Mouse (Mus musculus) hindbrain, embryonic 15.5 days (tissue): ENCODE results near the gene Med19. TPM values are rescaled to one million over a fixed set of nuclear protein-coding genes. Genes with fewer than 3 reads are reported as not detected.

Experiments used
- ATAC-seq: fragments of 200-750 bp; cut with Nextera tagmentation; 2 replicates; pipeline ENCODE4 v1.8.0; 2017; ENCODE audit warnings: low read depth, moderate number of reproducible peaks, moderate TSS enrichment; ENCODE audit not compliant: low FRiP score
- H3K27ac ChIP-seq: fragments of 300-500 bp; sonication (generic); replicated peaks from 2 replicates; pipeline ENCODE4 v1.5.1; 2015; ENCODE audit warnings: mild to moderate bottlenecking, inconsistent platforms
- H3K27me3 ChIP-seq: fragments of 300-500 bp; sonication (generic); 2 replicates; pipeline ENCODE4 v1.6.1; 2015; ENCODE audit warnings: control low read depth, inconsistent platforms
- H3K36me3 ChIP-seq: fragments of 300-500 bp; sonication (generic); 2 replicates; pipeline ENCODE4 v1.6.1; 2015; ENCODE audit warnings: control low read depth, inconsistent platforms
- H3K4me1 ChIP-seq: fragments of 300-500 bp; sonication (generic); replicated peaks from 2 replicates; pipeline ENCODE4 v1.6.1; 2015; ENCODE audit warnings: control low read depth, inconsistent platforms
- H3K4me2 ChIP-seq: fragments of 300-500 bp; sonication (generic); 2 replicates; pipeline ENCODE4 v1.6.1; 2015; ENCODE audit warnings: moderate library complexity, mild to moderate bottlenecking, inconsistent platforms
- H3K4me3 ChIP-seq: fragments of 300-500 bp; sonication (generic); 2 replicates; pipeline ENCODE4 v1.5.1; 2015; ENCODE audit warnings: mild to moderate bottlenecking, inconsistent platforms
- H3K9ac ChIP-seq: fragments of 300-500 bp; sonication (generic); 2 replicates; pipeline ENCODE4 v1.6.1; 2015; ENCODE audit warnings: inconsistent platforms
- H3K9me3 ChIP-seq: fragments of 300-500 bp; sonication (generic); 2 replicates; pipeline ENCODE4 v1.6.1; 2016; ENCODE audit warnings: control low read depth, inconsistent platforms
- WGBS: fragments of 180-500 bp; shearing (Covaris S2); methylation state at CpG from one replicate; pipeline ENCODE4 v1.1.7; 2015; 5-methylcytosine and 5-hydroxymethylcytosine counted together
- polyA plus RNA-seq: library from polyadenylated mRNA; unstranded; fragments of >200 nt; fragmentation: Nextera tagmentation; extraction: Ambion mirVana; gene quantifications from 2 replicates; pipeline ENCODE4 v1.2.1, GENCODE M21; 2015

Med19 gene
- polyA plus RNA-seq, 1 experiment from 2014 or later = 53.4 TPM

DNA sequence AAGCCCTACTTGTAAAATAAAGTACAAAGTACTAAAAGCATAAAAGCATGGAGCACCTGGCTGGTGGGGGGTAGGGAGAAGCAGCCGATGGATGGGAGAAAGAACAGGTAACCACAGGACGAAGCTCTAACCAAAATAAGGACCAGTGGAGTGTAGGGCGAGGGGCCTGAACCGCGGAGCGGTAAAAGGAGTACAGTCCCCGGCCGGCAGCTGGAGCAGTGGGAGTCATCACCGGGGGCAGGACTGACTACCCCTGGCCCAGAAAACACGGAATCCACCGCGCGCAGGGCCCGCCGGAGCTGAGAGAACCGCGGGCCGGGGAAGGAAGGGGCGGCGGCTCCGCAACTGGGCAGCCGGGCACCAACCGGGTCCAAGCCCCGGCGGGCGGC, 36.2 kb downstream of the Med19 start:
- no peaks in the 10 kb centered on the region for H3K27me3 ChIP-seq

DNA sequence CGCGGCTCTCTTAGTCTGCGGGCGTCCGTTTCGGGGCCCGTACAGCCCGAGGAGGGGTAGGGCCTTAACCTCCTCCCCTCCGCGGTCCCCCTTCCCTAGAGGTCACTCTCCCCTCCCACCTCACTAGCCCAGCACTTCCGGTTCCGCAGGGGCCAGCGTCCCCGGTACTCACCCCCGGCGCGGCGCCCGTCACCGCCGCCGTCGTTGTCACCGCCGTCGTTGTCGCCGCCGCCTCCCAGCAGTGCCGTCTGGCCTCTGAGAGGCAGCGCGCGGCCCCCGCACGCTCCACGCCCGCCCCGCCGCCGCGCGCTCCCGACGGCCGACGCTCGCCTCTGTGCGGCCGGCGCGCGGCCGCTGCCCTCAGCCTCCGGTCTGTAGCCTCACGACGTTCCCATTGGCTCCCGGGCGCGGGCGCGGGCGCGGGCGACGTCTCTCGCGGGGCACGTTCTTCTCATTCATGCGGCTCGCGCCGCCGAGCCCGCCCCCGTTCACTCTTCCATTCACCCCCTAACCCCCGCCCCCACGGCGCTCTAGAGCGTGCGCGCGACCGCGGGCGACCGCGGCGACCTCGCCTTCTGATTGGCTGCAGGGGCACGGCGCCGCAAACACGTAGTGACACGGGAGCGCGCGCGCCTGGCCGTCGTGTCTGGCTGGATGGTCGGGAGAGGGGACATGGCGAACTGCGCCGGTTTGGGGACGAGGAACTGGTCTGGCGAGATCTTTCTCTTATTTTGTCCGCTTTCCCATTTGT, 36.8 kb downstream of the Med19 start, which contains the start of gene Zdhhc5:
Gene Zdhhc5, minus strand, starts transcription at position 370 of the 751 bp plus-strand sequence.
- no peaks in the 10 kb centered on the region for H3K9me3 ChIP-seq
- peaks cover 27% of the 10 kb centered on the region for H3K4me1 ChIP-seq
- peaks cover 10% of the 10 kb centered on the region for H3K36me3 ChIP-seq
- H3K9ac ChIP-seq = peak within 1 kb of the TSS; percentile 97
- no peaks in the 10 kb centered on the region for H3K27me3 ChIP-seq
- H3K27ac ChIP-seq = peak within 1 kb of the TSS; percentile 94
- H3K4me2 ChIP-seq = peak within 1 kb of the TSS; percentile 96
- ATAC-seq = peak; percentile 96
- H3K4me3 ChIP-seq = peak within 1 kb of the TSS; percentile 93
- WGBS = under 1% methylated on average over 100 of the region's 107 CpGs

More for the DNA sequence above, 36.2 kb downstream of the Med19 start:
- H3K9ac ChIP-seq = peak overlapping the region; percentile 97
- H3K4me1 ChIP-seq = peaks cover 31% of the 10 kb centered on the region
- no peaks in the 10 kb centered on the region for H3K9me3 ChIP-seq
- peak overlapping the region; percentile 96 for H3K4me2 ChIP-seq
- H3K4me3 ChIP-seq = peak overlapping the region; percentile 93
- ATAC-seq = no peak; the same call in 1 of the 2 replicates
- peaks cover 10% of the 10 kb centered on the region for H3K36me3 ChIP-seq
- H3K27ac ChIP-seq = peak overlapping the region; percentile 94
- WGBS = under 1% methylated on average over 26 of the region's 26 CpGs

DNA sequence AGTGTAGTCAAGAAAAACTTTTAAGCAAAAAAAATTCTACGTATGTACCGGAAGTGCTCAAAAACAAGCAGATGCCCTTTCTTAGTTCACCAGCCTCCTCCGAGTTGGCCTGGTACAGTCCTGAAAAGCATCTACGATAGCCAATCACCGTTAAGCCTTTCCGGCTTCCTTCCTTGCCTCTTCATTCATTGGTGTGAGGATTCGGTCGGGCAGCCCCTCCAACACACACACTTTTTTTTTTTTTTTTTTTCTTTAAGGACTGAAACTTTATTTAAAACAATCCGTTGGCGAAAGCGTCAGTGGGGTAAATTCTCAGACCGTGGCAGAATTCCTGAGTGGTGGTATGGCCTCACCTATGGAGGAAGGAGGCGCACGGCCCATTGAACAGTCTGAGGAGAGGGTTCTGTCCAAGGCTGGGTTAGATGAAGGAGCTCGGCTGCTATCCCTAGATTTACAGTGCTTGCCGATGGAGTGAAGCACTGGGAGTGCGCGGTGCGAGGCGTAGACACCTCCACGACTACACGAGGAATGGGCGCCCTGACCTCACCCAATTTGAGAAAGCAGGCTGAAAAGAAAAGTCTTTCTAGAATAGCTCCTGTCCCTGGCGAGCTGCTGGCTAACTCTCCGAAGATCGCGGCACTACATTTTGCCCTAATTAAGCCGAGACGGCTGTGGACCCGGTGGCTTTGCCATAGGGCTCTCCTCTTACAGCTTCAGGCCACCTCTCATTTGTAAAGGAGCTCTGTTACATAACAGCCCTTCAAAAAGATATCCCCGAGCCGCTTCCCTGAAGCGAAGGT, 37.6 kb downstream of the Med19 start:
- H3K9me3 ChIP-seq = no peaks in the 10 kb centered on the region
- ATAC-seq = peak; percentile 95
- H3K36me3 ChIP-seq = peaks cover 3% of the 10 kb centered on the region
- peak overlapping the region; percentile 58 for H3K9ac ChIP-seq
- no peaks in the 10 kb centered on the region for H3K27me3 ChIP-seq
- peak overlapping the region; percentile 93 for H3K4me3 ChIP-seq
- peaks cover 27% of the 10 kb centered on the region for H3K4me1 ChIP-seq
- peak overlapping the region; percentile 96 for H3K4me2 ChIP-seq
- H3K27ac ChIP-seq = peak overlapping the region; percentile 94
- under 1% methylated on average over 33 of the region's 33 CpGs for WGBS

DNA sequence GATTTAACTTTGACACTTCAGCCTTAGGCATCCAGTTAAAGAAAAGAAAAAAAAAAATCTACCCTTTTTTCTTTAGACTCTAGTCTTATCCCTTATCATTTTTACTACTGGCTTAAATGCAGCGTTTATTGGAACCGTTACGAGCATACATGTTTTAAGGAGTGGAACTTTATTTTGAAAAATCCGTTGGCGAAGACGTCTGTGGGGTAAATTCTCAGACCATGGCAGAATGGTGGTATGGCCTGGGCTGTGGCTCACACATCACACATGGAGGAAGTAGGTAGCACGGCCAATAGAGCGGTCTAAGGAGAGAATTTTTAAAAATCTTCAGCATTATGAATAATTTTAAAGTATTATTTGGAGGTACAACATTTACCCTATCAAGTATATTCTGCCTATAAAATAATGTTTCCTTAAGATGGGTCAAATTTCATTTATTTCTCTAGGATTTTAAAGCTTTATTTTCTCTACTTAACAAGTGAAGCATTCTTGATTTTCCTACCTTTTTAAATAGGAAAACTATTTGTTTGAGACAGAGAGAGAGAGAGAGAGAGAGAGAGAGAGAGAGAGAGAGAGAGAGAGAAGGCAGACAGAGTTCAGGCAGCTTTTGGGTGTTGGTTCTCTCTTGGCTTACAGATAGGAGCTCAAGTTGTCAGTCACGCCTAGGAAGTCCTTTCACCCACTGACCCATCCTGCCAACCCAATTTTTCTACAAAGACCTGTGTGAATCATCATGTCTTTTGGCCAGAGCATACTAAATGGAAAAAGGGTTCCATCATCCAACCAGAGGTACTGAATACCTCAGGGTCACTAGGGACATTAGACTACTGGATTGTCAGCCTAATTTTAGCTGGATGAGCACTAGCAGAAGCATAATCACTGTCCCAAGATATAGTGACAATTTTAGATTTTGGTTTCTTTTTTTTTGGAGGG, 38.5 kb downstream of the Med19 start:
- Histone ChIP-seq H3K4me2 (peak overlapping the region; percentile 96), H3K9ac (peak overlapping the region; percentile 58)
- ATAC-seq = no peak

DNA sequence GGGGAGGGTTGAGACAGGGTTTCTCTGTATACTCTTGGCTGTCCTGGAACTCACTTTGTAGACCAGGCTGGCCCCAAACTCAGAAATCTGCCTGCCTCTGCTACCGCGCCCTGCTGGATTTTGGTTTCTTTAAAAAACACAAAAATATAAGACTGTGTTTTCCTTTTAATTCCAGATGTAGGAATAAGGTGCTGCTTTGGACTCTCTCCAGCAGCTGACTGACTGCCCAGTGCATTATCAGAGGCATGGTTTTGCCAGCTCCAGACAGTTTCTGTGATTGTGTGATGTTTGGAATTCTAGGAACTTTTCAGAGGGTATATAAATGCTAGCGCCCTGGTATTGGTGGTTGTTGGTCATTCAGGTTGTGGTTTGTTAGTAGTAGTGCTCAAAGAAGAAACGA, 39.2 kb downstream of the Med19 start:
- peaks cover 23% of the 10 kb centered on the region for H3K4me1 ChIP-seq
- no peak for ATAC-seq
- H3K36me3 ChIP-seq = peaks cover 13% of the 10 kb centered on the region

More for the DNA sequence above, 38.5 kb downstream of the Med19 start:
- H3K4me3 ChIP-seq = peak overlapping the region; percentile 93
- peaks cover 27% of the 10 kb centered on the region for H3K4me1 ChIP-seq
- 38% methylated on average over 9 of the region's 9 CpGs for whole genome bisulfite sequencing
- H3K36me3 ChIP-seq = peaks cover 7% of the 10 kb centered on the region
- H3K9me3 ChIP-seq = no peaks in the 10 kb centered on the region
- peak overlapping the region; percentile 94 for H3K27ac ChIP-seq
- H3K27me3 ChIP-seq = no peaks in the 10 kb centered on the region

DNA sequence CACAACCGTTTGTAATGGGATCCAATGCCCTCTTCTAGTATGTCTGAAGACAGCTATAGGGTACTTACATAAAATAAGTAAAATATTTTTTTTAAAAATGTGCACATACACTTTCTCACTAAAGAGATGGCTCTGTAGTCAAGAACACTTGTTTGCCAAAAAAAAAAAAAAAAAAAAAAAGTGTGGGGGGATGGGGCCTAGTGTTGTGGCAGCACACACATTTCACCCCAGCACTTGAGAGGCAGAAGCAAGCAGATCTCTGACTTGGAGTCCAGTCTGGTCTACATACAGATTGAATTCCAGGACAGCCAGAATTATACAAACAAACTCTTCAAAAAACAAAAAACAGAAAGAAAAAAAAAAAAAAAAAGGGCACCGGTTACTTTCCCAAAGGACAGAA, 42.5 kb downstream of the Med19 start:
- Histone ChIP-seq H3K36me3 (peaks cover 27% of the 10 kb centered on the region), H3K4me1 (peaks cover 23% of the 10 kb centered on the region), H3K27me3 (no peaks in the 10 kb centered on the region), H3K9ac (no peak overlapping the region), H3K9me3 (no peaks in the 10 kb centered on the region), H3K27ac (no peak overlapping the region), H3K4me2 (no peak overlapping the region), H3K4me3 (no peak overlapping the region)
- ATAC-seq = no peak
- WGBS = 96% methylated on average over 2 of the region's 2 CpGs

More for the DNA sequence above, 39.2 kb downstream of the Med19 start:
- Histone ChIP-seq H3K9ac (no peak overlapping the region), H3K4me3 (no peak overlapping the region), H3K27ac (no peak overlapping the region), H3K4me2 (no peak overlapping the region), H3K27me3 (no peaks in the 10 kb centered on the region), H3K9me3 (no peaks in the 10 kb centered on the region)
- 93% methylated on average over 4 of the region's 4 CpGs for WGBS

DNA sequence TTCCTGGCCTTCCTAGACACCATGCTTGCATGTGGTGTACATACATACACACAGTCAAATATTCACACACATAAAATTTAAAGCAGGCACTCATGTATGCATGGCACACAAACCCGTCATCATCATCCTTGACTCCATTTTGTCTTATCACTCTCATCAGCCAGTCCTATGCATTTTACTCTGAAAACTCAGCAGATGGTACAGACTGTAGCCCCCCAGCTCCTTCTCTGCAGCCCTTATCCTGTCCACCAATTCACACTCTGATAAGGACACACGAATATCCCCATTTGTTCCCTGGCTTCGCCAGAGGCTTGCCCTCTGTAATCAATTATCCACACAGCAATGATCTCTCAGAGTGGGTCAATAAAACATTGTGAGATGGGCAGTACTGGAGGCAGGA, 43.0 kb downstream of the Med19 start:
- no peaks in the 10 kb centered on the region for H3K9me3 ChIP-seq
- peaks cover 27% of the 10 kb centered on the region for H3K36me3 ChIP-seq
- ATAC-seq = no peak
- no peaks in the 10 kb centered on the region for H3K27me3 ChIP-seq
- no peak overlapping the region for H3K27ac ChIP-seq
- 78% methylated on average over 3 of the region's 3 CpGs for WGBS
- H3K9ac ChIP-seq = no peak overlapping the region
- no peak overlapping the region for H3K4me2 ChIP-seq
- no peak overlapping the region for H3K4me3 ChIP-seq
- peaks cover 28% of the 10 kb centered on the region for H3K4me1 ChIP-seq

DNA sequence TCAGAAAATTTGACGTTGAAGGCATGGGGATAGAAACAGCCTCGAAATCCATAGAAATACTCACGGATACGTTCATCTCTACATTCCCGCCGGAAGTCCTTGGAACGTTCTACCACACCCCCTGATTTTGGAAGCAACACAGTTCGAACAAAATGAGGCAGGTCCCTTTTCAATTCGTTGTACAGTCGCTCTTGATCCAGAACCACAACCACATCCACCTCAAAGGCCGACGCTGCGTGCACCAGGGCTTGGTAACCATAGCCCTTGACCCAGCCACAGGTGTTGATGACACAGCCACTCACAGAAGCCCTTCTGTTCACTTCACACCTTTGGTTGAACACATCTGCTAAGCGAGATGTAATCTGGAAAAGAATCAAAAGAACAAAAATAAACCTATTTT, 45.7 kb downstream of the Med19 start:
- Histone ChIP-seq H3K4me1 (peaks cover 28% of the 10 kb centered on the region), H3K9ac (no peak overlapping the region), H3K9me3 (no peaks in the 10 kb centered on the region), H3K27me3 (no peaks in the 10 kb centered on the region), H3K4me2 (no peak overlapping the region), H3K36me3 (peaks cover 27% of the 10 kb centered on the region), H3K4me3 (no peak overlapping the region), H3K27ac (no peak overlapping the region)
- ATAC-seq = no peak
- WGBS = 96% methylated on average over 14 of the region's 14 CpGs

DNA sequence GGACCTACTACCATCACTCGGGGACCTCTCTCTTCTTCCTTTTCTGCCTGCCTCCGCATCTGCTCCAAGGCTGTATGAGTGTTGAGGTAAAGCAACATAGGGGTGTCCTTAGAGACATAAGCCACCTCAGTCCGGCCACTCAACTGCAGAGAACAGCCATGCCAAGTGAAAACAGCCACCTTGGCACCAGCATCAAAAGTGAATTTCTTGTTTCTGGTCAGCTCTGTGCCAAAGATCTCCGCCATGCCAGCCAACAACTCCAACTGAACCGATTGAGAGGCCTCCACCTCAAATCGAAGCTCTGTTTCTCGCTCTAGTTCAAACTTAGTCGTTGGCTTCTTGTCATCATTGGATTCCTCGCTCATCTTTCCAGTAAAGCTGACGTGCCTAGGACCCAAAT, 47.6 kb downstream of the Med19 start:
- Histone ChIP-seq H3K9me3 (no peaks in the 10 kb centered on the region), H3K9ac (no peak overlapping the region), H3K27me3 (no peaks in the 10 kb centered on the region), H3K4me1 (peaks cover 28% of the 10 kb centered on the region), H3K36me3 (peaks cover 27% of the 10 kb centered on the region), H3K4me2 (peak overlapping the region; percentile 84), H3K4me3 (peak overlapping the region; percentile 55; the same call in 1 of the 2 replicates), H3K27ac (no peak overlapping the region)
- 94% methylated on average over 10 of the region's 10 CpGs for WGBS
- no peak for ATAC-seq

DNA sequence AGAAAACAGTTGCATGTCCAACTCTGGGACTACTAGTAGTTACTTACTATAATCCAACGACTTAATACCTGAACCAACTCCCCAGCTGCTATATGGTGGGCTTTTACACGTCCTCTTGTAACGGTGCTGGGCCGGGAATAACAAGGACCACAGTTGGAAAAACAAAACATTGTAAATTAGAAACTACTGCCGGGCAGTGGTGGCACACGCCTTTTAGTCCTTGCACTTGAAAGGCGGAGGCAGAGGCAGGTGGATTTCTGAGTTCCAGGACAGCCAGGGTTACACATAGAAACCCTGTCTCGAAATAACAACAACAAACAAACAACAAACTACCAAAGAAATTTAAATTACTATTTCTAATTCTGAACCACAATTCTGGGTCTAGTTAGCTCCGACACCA, 48.5 kb downstream of the Med19 start:
- 3% methylated on average over 9 of the region's 9 CpGs for WGBS
- peak; percentile 17; the same call in 1 of the 2 replicates for ATAC-seq
- Histone ChIP-seq H3K36me3 (peaks cover 19% of the 10 kb centered on the region), H3K27ac (peak overlapping the region; percentile 90), H3K9me3 (no peaks in the 10 kb centered on the region), H3K4me2 (peak overlapping the region; percentile 84), H3K9ac (peak overlapping the region; percentile 46), H3K27me3 (no peaks in the 10 kb centered on the region), H3K4me1 (peaks cover 28% of the 10 kb centered on the region), H3K4me3 (peak overlapping the region; percentile 55)

DNA sequence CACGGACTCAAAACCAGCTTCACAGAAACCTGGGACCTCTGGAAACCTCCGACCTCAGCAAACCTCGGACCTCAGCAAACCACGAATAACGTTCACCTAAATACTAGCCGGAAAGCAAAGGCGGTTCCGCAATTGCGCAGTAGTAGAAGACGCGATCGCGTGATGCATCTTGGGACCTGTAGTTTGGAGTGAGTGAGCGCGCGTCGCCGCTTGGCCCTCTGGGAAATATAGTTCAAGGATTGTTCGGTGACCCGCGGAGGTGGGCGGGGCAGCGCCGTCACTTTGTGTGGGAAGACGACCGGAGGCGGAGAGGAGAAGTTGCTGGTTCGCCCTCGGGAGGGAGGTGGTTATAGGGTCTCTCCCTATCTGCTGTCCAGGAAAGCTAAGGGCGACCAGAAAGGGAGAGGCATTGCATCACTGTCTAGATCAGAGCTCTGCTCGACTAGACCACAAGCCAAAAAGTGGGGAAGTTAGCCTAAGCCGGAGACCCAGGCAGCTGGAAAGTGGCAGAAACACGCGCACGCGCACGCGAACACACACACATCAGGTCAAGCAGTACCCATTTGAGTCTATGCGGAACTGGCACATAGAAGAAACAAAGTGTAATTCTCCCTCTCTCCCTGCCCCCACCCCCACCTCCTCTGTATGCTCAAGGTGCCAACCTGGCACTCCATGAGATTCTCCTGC, 49.1 kb downstream of the Med19 start, which contains the start of gene Clp1:
Gene Clp1, minus strand, starts transcription at position 179 of the 687 bp plus-strand sequence.
- peak; percentile 95 for ATAC-seq
- H3K27ac ChIP-seq = peak within 1 kb of the TSS; percentile 90
- no peaks in the 10 kb centered on the region for H3K27me3 ChIP-seq
- peaks cover 14% of the 10 kb centered on the region; the same call in 1 of the 2 replicates for H3K36me3 ChIP-seq
- H3K9ac ChIP-seq = peak within 1 kb of the TSS; percentile 48
- H3K9me3 ChIP-seq = no peaks in the 10 kb centered on the region
- under 1% methylated on average over 39 of the region's 39 CpGs for WGBS
- peak within 1 kb of the TSS; percentile 55 for H3K4me3 ChIP-seq
- peak within 1 kb of the TSS; percentile 84 for H3K4me2 ChIP-seq
- peaks cover 28% of the 10 kb centered on the region for H3K4me1 ChIP-seq
